Mouse (Mus musculus) left cerebral cortex, postnatal 25 days (tissue): ENCODE data around the gene Eogt. TPM values are rescaled to one million over a fixed set of nuclear protein-coding genes. Genes with fewer than 3 reads are reported as not detected.

ENCODE experiments used
- DNase-seq, 2 experiments: peaks; one replicate each; pipeline ENCODE4 v3.0.0; 2022; ENCODE audit warnings: low spot score in 2 of 2, mixed read lengths in 1 of 2
- intact Hi-C: fragments of 180-260 bp; cut with DNase I; formaldehyde crosslinking; loops from one replicate; pipeline ENCODE4 v1.15.1; 2025
- total RNA-seq, 2 experiments: library from RNA; stranded (reverse); gene quantifications; 2 replicates each; pipeline ENCODE4 v1.2.3; 2021

The Eogt gene
- total RNA-seq, 2 experiments from 2014 or later, result 25.8 to 34.5 TPM

- intact Hi-C loops, result no loop called here
- DNase-seq, result no peak
Observed at GRCm38 (mm10) chr6:97114821-97115220, 34.2 kb downstream of the Eogt start.

DNA sequence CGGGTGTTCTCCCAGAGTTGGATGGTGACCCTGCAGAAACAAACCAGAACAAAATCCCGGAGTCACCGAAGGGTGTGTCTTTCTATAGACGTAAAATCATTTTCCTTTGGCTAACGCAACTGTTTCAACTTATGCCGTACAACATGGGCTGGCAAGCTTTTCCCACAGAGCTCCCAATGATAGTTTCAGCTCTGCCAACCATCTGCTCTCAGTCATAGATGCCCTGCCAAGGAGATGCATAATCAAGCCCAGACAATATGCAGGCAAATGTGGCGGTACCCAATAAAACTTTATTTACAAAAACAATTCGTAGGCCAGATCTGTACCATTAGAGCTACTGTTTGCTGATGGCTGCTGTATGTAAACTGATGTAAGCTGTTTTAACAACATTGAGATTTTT is 36.8 kb downstream of the Eogt start:
- intact Hi-C loops, result no loop called here
- peak in 1 of 2 experiments; percentile 36 for DNase-seq

DNA sequence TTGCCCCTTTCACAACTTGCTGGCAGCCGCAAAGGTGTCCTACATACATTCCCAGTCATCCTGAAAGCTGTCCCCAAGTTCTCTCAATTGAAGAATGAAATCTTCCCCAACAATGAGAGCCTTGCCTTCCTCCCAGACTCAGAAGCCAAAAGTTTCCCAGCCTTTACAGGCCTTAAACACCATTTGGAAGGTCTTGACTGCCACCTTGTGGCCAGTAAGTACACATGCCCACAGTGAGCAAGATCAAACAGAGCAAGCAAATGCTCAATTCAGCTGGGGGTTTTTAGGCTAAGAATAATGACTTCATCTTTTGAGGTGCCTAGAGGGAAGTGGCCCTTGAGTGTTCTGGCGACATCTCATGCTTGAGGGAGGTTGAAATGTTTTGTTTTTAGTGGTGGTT is 42.2 kb downstream of the Eogt start:
- intact Hi-C loops, result loop anchor here (1.0 to 5.0 kb wide), 2 partner anchors 79 to 99 kb away; no protein-coding TSS in a partner anchor
- peak; percentile 64 to 69 for DNase-seq

DNA sequence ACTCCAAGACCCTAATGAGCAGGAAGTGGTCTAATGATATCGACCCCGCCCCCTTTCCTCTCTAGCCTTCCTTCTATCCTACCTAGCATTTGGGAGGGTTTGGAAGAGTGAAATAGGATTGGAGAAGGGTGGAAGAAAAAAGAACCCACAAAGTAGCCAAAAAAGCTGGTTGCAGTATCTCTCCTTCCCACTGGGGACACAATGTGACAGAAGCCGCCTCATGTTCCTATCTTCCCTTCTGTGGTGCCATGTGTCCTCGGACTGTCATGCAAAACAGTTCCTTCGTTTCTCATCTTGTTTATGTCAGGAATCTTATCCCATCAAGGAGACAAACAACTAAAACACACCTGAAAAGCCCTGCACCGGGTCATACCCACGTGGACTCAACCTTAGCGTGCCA is 42.9 kb downstream of the Eogt start:
- DNase-seq, result no peak
- intact Hi-C loops, result loop anchor here (1.0 to 5.0 kb wide), 2 partner anchors 79 to 99 kb away; no protein-coding TSS in a partner anchor

- intact Hi-C loops, result no loop called here
- peak in 1 of 2 experiments; percentile 16 for DNase-seq
Observed at GRCm38 (mm10) chr6:97104264-97104852, 44.6 kb downstream of the Eogt start.

DNA sequence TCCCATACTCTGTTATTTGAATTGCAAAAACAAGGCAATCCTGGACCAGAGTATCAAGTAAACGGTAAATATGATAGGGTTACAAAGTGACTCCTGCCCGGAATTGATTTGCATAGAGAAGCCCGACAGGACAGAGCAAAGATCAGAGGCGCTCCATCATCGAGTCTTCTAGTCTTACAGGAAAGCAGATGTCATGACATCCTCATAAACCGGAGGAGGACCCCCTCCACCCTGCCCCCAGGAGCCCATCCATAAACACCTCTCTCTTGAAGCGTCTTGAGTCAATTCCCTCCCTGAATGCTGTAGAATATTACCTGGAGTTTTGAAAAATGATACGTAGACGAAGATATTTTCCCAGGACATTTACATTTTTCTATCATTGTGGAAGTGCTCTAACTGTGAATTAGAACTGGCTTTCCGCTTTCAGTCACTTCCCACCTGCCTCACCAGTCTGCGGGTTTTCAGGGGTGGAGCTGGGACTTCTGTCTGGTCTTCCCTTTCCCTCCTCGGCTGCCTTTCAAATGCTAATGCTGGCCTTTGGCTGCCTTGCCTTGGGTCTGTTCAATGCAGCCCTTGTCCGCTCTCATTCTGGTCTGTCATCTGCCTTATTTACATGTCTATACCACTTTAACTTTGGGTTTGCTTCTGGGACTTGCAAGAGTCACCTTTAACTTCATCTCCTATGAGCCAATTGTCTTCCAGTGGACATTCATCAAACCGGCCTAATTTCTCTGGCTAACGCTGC is 46.9 kb downstream of the Eogt start:
- DNase-seq, result no peak
- intact Hi-C loops, result no loop called here

DNA sequence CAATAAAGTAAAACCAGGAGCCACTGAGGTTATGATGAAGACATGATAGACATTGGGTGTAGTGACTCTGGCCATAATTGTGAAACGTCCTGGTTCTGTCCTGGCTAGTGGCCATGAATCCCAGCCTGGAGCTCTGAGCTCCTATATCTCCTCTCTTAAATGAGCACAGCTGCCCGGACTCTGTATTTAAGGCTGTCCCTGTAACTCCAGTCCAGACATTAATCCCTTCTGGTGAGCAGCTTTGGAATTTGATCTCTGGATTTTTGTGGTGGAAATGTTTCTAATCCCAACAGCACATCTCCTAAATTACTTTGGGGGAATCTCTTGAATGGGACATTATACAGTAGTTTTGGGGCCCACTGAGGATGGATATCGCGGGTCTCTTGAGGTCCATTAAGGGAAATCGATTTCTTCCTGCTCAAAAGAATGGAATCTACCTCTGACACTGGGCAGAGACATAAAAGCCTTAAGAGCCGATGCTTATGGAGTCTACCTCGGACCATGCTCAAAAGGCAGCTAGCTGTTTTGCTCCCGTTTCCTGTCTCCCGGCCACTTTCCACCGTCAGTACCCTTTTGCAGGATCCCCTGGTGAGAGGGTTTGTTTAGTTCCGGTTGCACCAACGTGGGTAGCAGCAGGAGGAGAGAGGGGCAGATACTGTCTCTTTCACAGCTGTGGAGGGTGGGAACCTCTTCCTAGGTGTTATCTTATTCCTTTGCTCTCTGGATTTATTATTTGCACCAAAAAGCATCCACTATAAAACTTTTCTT is 47.6 kb downstream of the Eogt start:
- intact Hi-C loops, result no loop called here
- DNase-seq, result no peak

GRCm38 (mm10) chr6:97082336-97082735 is 66.6 kb downstream of the Eogt start:
- intact Hi-C loops, result no loop called here
- no peak for DNase-seq

DNA sequence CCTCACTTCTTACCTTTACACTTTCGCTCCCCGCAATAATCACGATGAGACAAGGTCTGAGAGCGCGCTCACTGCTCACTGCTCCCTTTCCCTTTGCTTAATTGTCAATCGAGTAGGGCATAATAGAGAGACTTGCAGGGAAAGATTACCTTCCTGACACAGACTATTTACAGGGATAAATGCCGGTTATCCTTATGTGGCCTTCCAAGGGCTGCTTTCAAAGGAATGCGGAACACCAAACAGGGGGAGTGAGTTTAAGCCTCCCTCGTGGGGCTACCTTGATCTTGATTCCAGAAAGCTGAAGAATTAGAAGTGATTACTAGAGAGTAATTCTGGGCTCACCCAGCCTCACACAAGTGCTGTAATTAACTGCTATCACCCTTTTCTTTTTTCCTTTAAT is 69.0 kb downstream of the Eogt start:
- DNase-seq, result no peak
- intact Hi-C loops, result no loop called here

GRCm38 (mm10) chr6:97060074-97060681 is 88.8 kb downstream of the Eogt start, which contains the start of gene Fam19a4:
Gene Fam19a4, minus strand, starts transcription at chr6:97060413.
- DNase-seq, result no peak
- intact Hi-C loops, result no loop called here

Other genes starting within 250 kb of the Eogt start
- gene Fam19a4, start 88.8 kb downstream of the Eogt start, total RNA-seq, result under 1 TPM; 0.73 to 0.85 TPM
- 10 to 100 TPM; 50.0 to 54.9 TPM for gene Tmf1, start 29.9 kb upstream of the Eogt start, total RNA-seq
- gene Uba3, start 56.5 kb upstream of the Eogt start, total RNA-seq, result 10 to 100 TPM; 68.6 to 75.2 TPM
- 100 to 1,000 TPM; 199 to 212 TPM for gene Arl6ip5, start 61.5 kb upstream of the Eogt start, total RNA-seq
- not detected for gene Lmod3, start 103.6 kb upstream of the Eogt start, total RNA-seq